Mouse (Mus musculus): ENCODE results near the gene Klhl7.

- TF ChIP-seq CTCF (IDR thresholded peaks at IDR 0.05; ENCODE audit: low read depth, low read length) (no peak), GATA1 (IDR thresholded peaks at IDR 0.05; ENCODE audit: borderline replicate concordance, low read length) (no peak), POLR2AphosphoS5 (IDR thresholded peaks at IDR 0.05; ENCODE audit: insufficient replicate concordance, low read depth, low read length) (no peak), TAL1 (conservative IDR thresholded peaks at IDR 0.05; ENCODE audit: low read depth, low read length) (no peak)
Measured at GRCm38 (mm10) chr5:24060949-24061348, 39.5 kb upstream of the Klhl7 start.
